Mouse (Mus musculus) adrenal gland, adult (tissue): ENCODE measurements around the gene Man1c1.
A peak's percentile ranks its signal among the peaks of the same experiment; 100 is the strongest.

Experiments
- DNase-seq, 2 experiments: peaks; one replicate each; pipeline ENCODE4 v3.0.0; 2022 to 2023; ENCODE audit warnings: low spot score in 1 of 2; ENCODE audit not compliant: inconsistent age in 2 of 2

Man1c1 gene

GRCm38 (mm10) chr4:134558570-134559113 is 145.4 kb downstream of the Man1c1 start:
- no peak for DNase-seq

- DNase-seq: peak in 1 of 2 experiments; percentile 43
Measured at GRCm38 (mm10) chr4:134557626-134558249, 146.4 kb downstream of the Man1c1 start.

- DNase-seq: peak in 1 of 2 experiments; percentile 65
Measured at GRCm38 (mm10) chr4:134555956-134556580, 148.0 kb downstream of the Man1c1 start.

GRCm38 (mm10) chr4:134553631-134554030 is 150.5 kb downstream of the Man1c1 start:
- no peak for DNase-seq

GRCm38 (mm10) chr4:134551494-134552316 is 152.4 kb downstream of the Man1c1 start, which contains the start of gene Selenon:
TSS of gene Selenon (minus strand) at chr4:134552166.
- DNase-seq: peak; percentile 82 to 89

GRCm38 (mm10) chr4:134549899-134550298 is 154.2 kb downstream of the Man1c1 start:
- DNase-seq: no peak

- DNase-seq: peak in 1 of 2 experiments; percentile 53
Measured at GRCm38 (mm10) chr4:134548169-134548938, 155.7 kb downstream of the Man1c1 start.

- DNase-seq: peak in 1 of 2 experiments; percentile 68
Measured at GRCm38 (mm10) chr4:134546814-134547705, 157.0 kb downstream of the Man1c1 start.

GRCm38 (mm10) chr4:134543261-134543660 is 160.8 kb downstream of the Man1c1 start:
- peak; percentile 92 to 97 for DNase-seq

GRCm38 (mm10) chr4:134542726-134543125 is 161.4 kb downstream of the Man1c1 start:
- DNase-seq: no peak

GRCm38 (mm10) chr4:134538997-134539580 is 165.0 kb downstream of the Man1c1 start:
- DNase-seq: peak in 1 of 2 experiments; percentile 37

GRCm38 (mm10) chr4:134535787-134536151 is 168.3 kb downstream of the Man1c1 start:
- peak; percentile 74 to 88 for DNase-seq

- peak; percentile 99 for DNase-seq
Measured at GRCm38 (mm10) chr4:134534932-134535786, 168.9 kb downstream of the Man1c1 start, which contains the start of gene Mtfr1l. TSS of gene Mtfr1l (minus strand) at chr4:134535387.

- peak; percentile 82 to 92 for DNase-seq
Measured at GRCm38 (mm10) chr4:134534124-134534886, 169.8 kb downstream of the Man1c1 start.

- DNase-seq: no peak
Measured at GRCm38 (mm10) chr4:134533421-134533820, 170.7 kb downstream of the Man1c1 start.

- DNase-seq: no peak
Measured at GRCm38 (mm10) chr4:134532928-134533327, 171.2 kb downstream of the Man1c1 start.

GRCm38 (mm10) chr4:134526220-134526619 is 177.9 kb downstream of the Man1c1 start:
- no peak for DNase-seq
